Mouse (Mus musculus): ENCODE measurements at regions not wholly inside any gene's neighbourhood (a gene's known extent, or its start where the extent isn't known, plus 50 kb on each side); places are given as distances from the start of the nearest gene placed in this dataset.

DNA sequence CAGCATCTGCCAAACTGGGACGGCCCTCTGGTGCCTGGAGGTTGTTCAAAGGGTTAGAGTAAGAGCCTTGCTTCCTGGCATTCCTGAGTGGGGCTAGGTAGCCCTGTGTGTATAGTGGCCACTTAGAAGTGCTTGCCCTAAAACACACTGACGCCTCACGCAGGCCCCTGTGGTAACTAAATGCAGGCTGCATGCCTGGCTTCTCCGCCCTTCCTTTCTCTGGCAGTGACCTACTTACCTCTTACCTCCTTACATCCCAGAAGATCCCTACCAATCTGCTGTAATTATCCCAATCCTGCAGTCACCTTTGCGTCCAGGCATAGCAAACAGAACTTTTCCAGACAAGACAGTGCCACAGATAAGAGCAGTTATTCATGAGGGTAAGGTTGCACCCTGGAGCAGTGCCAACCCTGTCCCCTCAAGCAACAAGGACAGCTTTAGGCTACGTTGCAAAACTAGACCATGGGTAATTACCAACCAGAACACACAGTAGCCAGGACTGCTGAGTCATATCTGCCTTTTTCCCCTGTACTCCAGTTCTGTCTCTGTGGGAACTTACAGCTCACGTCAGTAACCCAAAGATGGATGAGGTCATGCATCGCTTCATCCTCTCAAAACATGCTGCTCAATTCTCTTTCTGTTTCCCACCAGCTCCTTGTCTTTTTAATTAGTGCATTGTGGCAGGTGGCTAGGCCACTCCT, 237.6 kb upstream of the Stt3b start:
- DNase-seq (ENCODE audit: low read depth, low spot score) = no peak

- DNase-seq (ENCODE audit: low read depth, low spot score) = no peak
Observed at GRCm38 (mm10) chr9:115548722-115549349, 238.6 kb upstream of the Stt3b start.

GRCm38 (mm10) chr9:115551080-115551479, 240.9 kb upstream of the Stt3b start:
- no peak for DNase-seq (ENCODE audit: low read depth, low spot score)

GRCm38 (mm10) chr9:115551501-115551900, 241.3 kb upstream of the Stt3b start:
- DNase-seq (ENCODE audit: low read depth, low spot score) = no peak

- DNase-seq (ENCODE audit: low read depth, low spot score) = no peak
Observed at GRCm38 (mm10) chr9:115558131-115558530, 247.9 kb upstream of the Stt3b start.

DNA sequence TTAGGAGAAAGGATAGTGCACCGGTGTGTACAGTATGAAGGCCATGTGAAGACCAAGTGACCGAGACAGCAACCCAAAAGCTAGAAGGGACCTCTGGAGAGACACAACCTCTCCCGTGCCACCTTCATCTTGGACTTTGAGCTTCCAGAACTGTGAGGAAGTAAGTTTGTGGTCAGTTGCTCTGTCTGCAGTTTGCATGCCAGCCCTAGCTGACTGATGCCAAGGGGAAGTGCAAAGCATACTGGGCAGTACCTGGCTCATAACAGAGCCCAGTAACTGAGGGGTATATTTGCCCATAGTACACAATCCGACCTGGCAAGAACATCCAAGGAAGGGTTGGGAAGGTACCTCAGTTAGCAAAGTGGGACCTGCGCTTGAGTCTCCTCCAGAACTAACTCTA, 249.3 kb upstream of the Stt3b start:
- no peak for DNase-seq (ENCODE audit: low read depth, low spot score)

DNA sequence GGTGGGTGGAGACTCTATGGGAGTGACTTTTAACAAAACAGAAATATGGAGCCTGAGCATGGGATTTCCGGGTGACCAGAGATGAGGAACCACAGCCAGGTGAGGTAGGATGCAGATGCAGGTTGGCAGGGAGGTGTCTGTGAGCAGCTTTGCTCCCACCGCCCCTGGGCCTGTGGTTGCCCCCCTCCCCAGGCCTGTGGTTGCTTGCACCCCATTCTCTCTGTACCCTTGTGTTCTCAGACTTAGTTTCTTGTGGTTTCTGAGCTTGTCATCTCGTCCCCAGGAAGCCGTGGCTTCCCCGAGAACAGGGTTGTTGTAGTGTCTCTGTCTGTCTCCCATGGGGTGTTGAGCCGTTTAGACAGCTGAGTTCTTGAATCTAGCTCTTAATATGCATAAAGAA, 251.0 kb upstream of the Stt3b start:
- no peak for DNase-seq (ENCODE audit: low read depth, low spot score)

DNA sequence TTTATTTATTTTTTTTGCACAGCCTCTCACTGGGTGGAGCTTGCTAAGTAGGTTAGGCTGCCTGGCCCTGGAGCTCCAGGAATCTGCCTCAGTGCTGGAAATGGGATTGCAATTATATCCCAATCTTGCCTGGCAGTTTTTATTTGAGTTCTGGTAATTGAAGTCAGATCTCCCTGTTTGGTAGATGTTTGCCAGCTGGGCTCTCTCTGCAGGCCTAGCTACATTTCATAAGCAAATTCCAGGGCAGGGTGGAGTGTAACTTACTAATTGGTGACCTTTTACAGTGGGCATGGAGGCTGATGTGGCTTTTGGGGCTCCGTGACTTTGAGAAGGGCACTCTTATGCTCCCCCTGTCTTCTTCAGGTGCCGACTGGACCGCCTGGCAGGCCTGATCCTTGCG, 252.6 kb upstream of the Stt3b start:
- no peak for DNase-seq (ENCODE audit: low read depth, low spot score)

DNA sequence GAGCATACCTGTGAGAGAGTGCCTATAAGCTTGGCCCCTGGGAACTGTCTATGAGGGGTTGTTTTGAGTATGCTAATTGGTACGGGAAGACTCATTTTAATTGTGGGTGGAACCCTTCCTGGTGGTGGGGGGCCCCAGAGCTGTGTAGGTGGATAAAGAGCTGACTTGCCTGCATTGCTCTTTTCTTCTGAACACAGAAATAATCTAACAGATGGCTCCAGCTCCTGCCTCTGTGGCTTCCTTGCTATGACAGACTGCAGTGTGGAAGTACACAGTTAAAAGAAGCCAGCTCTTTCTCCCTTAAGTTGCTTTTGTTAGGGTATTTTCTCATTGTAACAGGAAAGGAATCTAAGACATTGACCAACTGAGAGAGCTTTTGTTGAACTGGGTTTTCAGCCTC, 254.1 kb upstream of the Stt3b start:
- no peak for DNase-seq (ENCODE audit: low read depth, low spot score)

DNA sequence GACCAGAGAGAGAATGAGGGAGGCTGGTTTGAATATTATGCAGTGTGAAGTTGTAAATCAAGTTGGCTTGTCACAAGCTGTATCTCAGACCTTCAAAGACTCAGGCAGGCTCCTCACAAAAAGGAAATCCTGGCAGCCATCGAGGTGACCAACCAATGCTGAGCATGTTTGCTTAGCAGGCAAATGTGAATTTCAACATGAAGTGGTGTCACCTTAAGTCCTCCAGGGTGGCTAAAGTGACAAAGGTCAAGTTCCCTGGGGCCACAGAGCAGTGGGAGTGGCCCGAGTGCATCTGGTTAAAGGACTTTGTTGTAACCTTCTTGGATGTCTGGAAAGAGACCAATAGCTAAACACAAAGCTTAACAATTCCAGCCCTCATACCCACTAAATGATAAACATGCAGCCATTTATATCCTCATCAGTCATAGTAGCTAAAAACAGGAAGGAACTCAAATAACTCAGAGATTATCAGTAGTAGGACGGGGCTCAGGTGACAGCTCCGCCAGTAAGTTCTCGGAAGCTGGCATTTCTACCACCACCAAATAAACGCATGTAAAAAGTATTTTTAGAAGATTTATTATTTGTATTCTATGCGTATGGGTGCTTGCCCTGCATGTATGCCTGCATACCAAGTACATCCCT, 258.6 kb upstream of the Stt3b start:
- DNase-seq (ENCODE audit: low read depth, low spot score) = no peak

- no peak for DNase-seq (ENCODE audit: low read depth, low spot score)
Observed at GRCm38 (mm10) chr9:115570998-115571397, 260.8 kb upstream of the Stt3b start.

- DNase-seq (ENCODE audit: low read depth, low spot score) = no peak
Observed at GRCm38 (mm10) chr9:115581116-115581515, 270.9 kb upstream of the Stt3b start.

GRCm38 (mm10) chr9:115583548-115583947, 273.3 kb upstream of the Stt3b start:
- DNase-seq (ENCODE audit: low read depth, low spot score) = no peak

- DNase-seq (ENCODE audit: low read depth, low spot score) = no peak
Observed at GRCm38 (mm10) chr9:115584874-115585273, 274.7 kb upstream of the Stt3b start.

- DNase-seq (ENCODE audit: low read depth, low spot score) = no peak
Observed at GRCm38 (mm10) chr9:115592466-115592865, 282.2 kb upstream of the Stt3b start.

DNA sequence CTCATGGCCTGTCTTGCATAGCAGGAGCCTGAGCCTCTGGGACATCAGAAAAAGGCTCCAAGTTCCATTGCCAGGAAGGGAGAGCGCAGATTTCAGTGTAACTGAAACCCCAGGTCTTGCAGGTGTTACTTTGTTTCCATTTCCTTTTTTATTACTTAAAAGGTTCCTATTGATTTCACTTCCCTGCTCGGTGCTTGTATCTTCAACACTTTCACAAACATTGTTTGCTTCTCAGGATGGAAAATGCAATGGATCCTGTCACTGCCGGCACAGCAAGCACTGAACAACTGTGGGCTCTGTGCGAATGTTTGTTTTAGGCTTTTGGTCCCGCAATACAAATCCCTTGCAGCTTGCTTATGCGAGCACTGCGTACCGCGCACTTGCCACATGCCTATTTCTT, 290.0 kb upstream of the Stt3b start:
- no peak for DNase-seq (ENCODE audit: low read depth, low spot score)

DNA sequence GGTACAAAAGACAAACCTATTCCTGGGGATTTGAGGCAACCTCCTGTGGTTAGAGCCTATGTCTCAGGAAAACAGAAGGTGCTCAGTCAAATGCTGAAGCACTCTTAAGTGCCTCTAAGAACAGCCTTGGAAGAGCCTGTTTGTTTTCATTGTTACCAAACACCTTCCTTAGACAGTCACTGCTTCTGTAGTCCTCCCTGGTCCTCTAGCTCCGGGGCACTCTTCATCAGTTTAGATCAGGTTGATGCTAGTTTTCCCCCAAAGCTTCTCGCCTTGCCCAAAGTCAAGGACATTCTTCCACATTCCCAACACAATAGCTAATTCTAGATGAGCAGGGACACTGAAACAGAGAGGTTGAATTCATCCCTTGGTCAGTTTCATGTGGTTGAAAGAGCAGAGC, 290.6 kb upstream of the Stt3b start:
- no peak for DNase-seq (ENCODE audit: low read depth, low spot score)

DNA sequence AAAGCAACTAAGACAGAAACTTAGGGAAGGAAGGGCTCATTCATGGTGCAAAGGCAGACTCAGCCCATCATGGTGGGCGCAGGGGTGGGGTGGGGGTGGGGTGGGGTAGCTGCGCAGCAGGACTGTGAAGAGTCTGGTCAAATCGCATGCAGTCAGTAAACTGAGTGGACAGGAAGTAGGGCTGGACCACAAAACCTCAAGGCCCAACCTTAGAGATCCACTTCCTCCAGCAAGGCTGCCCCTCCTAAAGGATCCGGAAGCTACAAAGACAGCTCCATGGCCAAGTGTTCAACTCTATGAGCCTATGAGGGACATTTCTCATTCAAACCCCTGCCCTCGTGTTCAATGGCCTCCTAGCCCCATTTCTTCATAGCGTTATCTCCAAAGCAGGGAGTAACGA, 292.6 kb upstream of the Stt3b start:
- DNase-seq (ENCODE audit: low read depth, low spot score) = no peak

- DNase-seq (ENCODE audit: low read depth, low spot score) = no peak
Observed at GRCm38 (mm10) chr9:115604450-115604849, 294.2 kb upstream of the Stt3b start.

DNA sequence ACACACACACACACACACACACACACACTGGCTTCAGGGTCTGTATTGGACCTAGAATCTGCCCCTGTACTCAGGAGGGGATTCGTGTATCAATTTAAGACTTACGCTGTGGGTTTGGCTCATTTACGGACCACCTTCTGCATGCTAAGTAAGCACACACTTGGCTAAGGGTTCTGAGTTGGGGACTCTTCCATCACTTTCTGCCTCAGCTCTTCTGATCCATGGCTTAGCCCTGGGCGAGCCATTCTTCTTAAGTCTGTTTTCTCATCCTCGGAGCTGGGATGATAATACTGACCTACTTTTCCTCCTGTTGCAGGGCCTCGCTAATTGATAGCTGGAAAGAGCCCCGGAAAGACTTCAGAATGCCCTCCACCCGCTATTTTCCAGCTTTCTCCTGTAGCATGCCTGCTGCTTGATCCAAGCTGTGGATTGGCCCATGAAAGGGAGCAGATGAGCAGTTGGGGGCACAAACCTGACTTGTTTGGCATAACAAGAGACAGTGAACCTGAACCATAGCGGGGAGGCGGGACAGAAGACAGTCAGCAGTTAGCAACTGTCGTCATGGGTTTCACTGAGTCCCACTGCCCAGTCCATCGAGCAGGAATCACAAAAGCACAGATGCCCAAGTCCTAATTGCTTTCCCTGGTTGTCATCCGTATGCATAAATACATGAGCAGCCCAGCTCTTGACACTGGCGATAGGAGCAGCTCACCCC, 294.9 kb upstream of the Stt3b start:
- no peak for DNase-seq (ENCODE audit: low read depth, low spot score)

DNA sequence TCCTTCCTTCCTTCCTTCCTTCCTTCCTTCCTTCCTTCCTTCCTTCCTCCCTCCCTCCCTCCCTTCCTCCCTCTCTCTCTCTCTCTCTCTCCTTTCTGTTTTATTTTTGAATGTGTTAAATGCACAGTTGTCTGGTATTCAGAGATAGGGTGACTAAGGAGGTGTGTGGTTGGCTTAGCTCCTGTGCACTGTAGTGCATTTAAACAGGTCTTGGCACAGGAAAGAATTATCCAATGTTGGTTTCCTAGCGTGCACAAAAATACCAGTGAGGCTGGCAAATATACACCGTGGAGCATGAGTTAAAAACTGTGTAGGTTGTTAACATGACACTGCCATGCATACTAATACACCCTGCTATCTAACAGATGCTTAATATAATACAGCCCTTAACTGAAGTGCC, 297.7 kb upstream of the Stt3b start:
- DNase-seq (ENCODE audit: low read depth, low spot score) = no peak

GRCm38 (mm10) chr9:115608377-115608776, 298.2 kb upstream of the Stt3b start:
- DNase-seq (ENCODE audit: low read depth, low spot score) = no peak

DNA sequence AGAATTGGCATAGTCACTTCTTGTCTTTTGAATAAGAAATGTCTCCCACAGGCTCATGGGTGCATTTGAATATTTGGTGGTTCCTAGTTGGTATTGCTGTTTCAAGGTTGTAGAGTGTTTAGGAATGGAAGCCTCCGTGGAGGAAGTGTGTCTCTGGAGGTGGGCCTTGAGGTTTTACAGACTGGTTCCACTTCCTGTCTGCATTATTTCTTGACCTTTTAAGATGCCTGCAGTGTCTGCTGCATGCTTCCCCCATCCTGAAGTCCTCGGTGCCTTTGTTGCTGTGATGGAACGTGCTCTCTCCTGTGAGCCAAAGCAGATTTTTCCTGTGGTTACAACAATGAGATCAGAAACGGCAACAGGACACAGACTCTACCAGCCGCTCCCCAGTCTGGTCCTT, 299.4 kb upstream of the Gadl1 start:
- DNase-seq (ENCODE audit: low read depth, low spot score) = no peak
